Mouse (Mus musculus): Measurements from ENCODE around the gene Rnf41. TPM values are rescaled to one million over a fixed set of nuclear protein-coding genes. Genes with fewer than 3 reads are reported as not detected.

Gene Rnf41
- polyA plus RNA-seq, 1 experiment from 2014 or later, result 42.7 TPM

DNA sequence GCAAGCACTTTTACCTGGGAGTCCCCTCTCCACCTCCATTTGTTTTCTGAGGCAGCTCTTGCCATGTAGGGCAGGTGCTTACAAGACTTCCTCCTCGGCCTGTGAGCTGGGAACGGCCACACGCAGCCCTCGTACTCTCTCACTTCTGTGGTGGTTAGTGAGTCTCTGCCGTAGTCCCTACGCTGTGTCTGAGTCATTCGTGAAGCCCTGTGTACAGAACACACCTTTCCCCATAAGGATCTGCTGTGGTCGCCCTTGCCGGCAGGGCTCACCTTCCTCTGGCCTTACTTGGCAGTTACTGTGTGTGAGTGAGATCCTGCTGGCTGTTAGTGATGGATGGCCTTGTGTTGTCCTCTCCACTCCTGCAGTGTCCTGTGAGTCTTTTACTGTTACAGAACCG is 23.2 kb downstream of the Rnf41 start:
- H3K9me3 ChIP-seq (ENCODE audit: control insufficient read depth, low read length), result no peaks in the 10 kb centered on the region
- no peak overlapping the region for H3K4me2 ChIP-seq (ENCODE audit: low read depth, low read length)
- H3K27ac ChIP-seq (ENCODE audit: low read length), result no peak overlapping the region
- H3K4me1 ChIP-seq (replicated peaks; ENCODE audit: control insufficient read depth, insufficient read depth, low read length), result no peaks in the 10 kb centered on the region; the same call in 1 of the 2 replicates
- WGBS, result 74% methylated on average over 10 of the region's 10 CpGs
- no peak overlapping the region for H3K4me3 ChIP-seq (ENCODE audit: low read length)
- H3K9ac ChIP-seq (ENCODE audit: low read length), result no peak overlapping the region
- peaks cover 33% of the 10 kb centered on the region for H3K36me3 ChIP-seq (ENCODE audit: control insufficient read depth, insufficient read depth, low read length)
- H3K27me3 ChIP-seq (ENCODE audit: control insufficient read depth, insufficient read depth, low read depth, low read length), result no peaks in the 10 kb centered on the region
- ATAC-seq (ENCODE audit: low read depth), result no peak

DNA sequence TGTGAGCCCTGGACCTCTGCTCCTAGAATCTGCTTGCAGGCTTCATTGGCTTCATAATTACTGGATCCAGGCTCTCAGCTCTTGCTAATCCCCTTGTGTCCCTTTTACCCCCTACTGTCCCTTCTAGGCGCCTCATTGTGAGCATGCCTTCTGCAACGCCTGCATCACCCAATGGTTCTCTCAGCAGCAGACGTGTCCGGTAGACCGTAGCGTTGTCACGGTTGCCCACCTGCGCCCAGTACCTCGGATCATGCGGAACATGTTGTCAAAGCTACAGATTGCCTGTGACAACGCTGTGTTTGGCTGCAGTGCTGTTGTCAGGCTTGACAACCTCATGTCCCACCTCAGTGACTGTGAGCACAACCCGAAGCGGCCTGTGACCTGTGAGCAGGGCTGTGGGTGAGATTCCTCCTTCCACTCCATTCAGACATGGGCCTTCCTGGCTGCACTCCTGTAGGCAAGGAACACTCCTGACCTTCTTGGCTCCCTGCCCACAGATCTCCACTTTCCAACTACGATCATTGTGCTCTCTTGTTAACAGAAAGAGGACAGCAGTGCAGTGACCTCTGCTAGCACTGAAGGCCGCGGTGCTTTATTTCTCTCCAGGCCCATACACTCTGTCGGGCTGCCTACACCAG is 23.8 kb downstream of the Rnf41 start:
- no peak overlapping the region for H3K4me3 ChIP-seq (ENCODE audit: low read length)
- H3K27me3 ChIP-seq (ENCODE audit: control insufficient read depth, insufficient read depth, low read depth, low read length), result no peaks in the 10 kb centered on the region
- H3K4me2 ChIP-seq (ENCODE audit: low read depth, low read length), result no peak overlapping the region
- no peaks in the 10 kb centered on the region for H3K9me3 ChIP-seq (ENCODE audit: control insufficient read depth, low read length)
- 79% methylated on average over 17 of the region's 17 CpGs for WGBS
- no peak overlapping the region for H3K27ac ChIP-seq (ENCODE audit: low read length)
- no peak overlapping the region for H3K9ac ChIP-seq (ENCODE audit: low read length)
- no peak for ATAC-seq (ENCODE audit: low read depth)
- peaks cover 35% of the 10 kb centered on the region for H3K36me3 ChIP-seq (ENCODE audit: control insufficient read depth, insufficient read depth, low read length)
- no peaks in the 10 kb centered on the region; the same call in 1 of the 2 replicates for H3K4me1 ChIP-seq (replicated peaks; ENCODE audit: control insufficient read depth, insufficient read depth, low read length)

DNA sequence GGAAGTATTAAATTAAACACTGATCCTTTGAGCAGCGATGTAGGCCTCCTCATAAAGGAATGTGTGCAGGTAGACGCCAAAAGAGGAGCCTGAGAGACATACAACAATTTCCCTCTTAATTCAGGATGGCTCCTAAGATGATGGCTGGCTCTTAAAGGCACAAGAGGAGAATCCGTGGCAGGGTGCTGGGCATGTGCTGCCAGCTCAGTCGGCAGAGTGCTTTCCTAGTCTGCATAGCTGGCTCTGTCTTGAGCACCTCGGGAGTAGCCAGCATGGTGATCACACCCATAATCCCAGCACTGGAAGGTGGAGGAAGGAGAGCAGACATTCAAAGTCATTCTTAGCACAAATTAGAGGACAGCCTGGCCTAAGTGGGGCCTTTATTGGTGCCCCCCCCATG is 24.4 kb downstream of the Rnf41 start:
- H3K36me3 ChIP-seq (ENCODE audit: control insufficient read depth, insufficient read depth, low read length), result peaks cover 35% of the 10 kb centered on the region
- no peak for ATAC-seq (ENCODE audit: low read depth)
- H3K9ac ChIP-seq (ENCODE audit: low read length), result no peak overlapping the region
- H3K9me3 ChIP-seq (ENCODE audit: control insufficient read depth, low read length), result no peaks in the 10 kb centered on the region
- H3K27me3 ChIP-seq (ENCODE audit: control insufficient read depth, insufficient read depth, low read depth, low read length), result no peaks in the 10 kb centered on the region
- H3K27ac ChIP-seq (ENCODE audit: low read length), result no peak overlapping the region
- H3K4me2 ChIP-seq (ENCODE audit: low read depth, low read length), result no peak overlapping the region
- 78% methylated on average over 5 of the region's 5 CpGs for WGBS
- H3K4me3 ChIP-seq (ENCODE audit: low read length), result no peak overlapping the region
- H3K4me1 ChIP-seq (replicated peaks; ENCODE audit: control insufficient read depth, insufficient read depth, low read length), result no peaks in the 10 kb centered on the region; the same call in 1 of the 2 replicates

DNA sequence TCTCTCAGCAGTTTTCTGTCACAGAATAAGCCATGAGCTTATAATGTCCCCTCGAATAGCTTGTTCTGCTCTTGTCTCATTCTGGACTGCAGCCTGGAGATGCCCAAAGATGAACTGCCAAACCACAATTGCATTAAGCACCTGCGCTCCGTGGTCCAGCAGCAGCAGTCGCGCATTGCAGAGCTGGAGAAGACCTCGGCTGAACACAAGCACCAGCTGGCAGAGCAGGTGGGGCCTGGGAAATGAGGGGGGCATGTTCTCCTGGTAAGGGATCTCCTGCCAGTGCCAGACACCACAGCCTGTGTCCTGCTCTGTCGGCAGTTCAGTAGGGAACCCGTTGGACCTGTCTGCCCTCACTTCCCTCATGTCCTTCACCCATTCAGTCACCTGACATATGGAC is 24.9 kb downstream of the Rnf41 start:
- H3K27me3 ChIP-seq (ENCODE audit: control insufficient read depth, insufficient read depth, low read depth, low read length), result no peaks in the 10 kb centered on the region
- H3K4me2 ChIP-seq (ENCODE audit: low read depth, low read length), result no peak overlapping the region
- no peak overlapping the region for H3K9ac ChIP-seq (ENCODE audit: low read length)
- no peak for ATAC-seq (ENCODE audit: low read depth)
- H3K4me1 ChIP-seq (replicated peaks; ENCODE audit: control insufficient read depth, insufficient read depth, low read length), result no peaks in the 10 kb centered on the region; the same call in 1 of the 2 replicates
- H3K27ac ChIP-seq (ENCODE audit: low read length), result no peak overlapping the region
- H3K4me3 ChIP-seq (ENCODE audit: low read length), result no peak overlapping the region
- H3K9me3 ChIP-seq (ENCODE audit: control insufficient read depth, low read length), result no peaks in the 10 kb centered on the region
- WGBS, result 84% methylated on average over 8 of the region's 8 CpGs
- peaks cover 35% of the 10 kb centered on the region for H3K36me3 ChIP-seq (ENCODE audit: control insufficient read depth, insufficient read depth, low read length)

DNA sequence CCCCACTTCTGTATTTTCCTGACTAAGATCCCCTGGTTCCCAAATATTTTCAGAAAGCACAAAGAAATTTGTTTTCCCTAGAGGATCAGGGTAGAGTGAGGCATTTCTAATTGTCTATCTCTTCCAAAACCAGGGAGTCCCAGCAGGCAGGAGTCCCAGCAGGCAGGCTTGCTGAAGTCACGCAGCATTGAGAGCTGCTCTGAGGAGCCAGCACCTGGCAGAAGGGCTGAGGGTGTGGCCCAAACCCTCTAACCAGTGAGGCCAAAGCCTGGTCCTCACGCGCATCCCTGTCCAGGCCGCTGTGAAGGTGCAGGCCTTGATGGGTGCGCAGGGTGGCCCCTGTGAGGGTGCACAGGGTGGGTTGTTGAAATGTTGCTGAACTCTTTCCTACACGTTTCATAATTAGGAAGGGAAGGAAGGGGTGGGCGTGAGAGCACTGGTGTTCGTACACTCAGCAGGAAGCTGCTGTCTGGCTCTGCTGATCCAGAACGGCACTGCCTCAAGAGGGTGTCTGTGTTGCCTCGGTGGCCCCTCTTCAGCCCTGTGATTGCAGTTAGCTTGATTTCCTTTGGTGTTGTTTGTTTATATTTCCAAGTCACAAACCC is 27.3 kb downstream of the Rnf41 start:
- H3K36me3 ChIP-seq (ENCODE audit: control insufficient read depth, insufficient read depth, low read length), result peaks cover 38% of the 10 kb centered on the region
- peak overlapping the region; percentile 70 for H3K27ac ChIP-seq (ENCODE audit: low read length)
- no peak overlapping the region for H3K4me3 ChIP-seq (ENCODE audit: low read length)
- H3K4me2 ChIP-seq (ENCODE audit: low read depth, low read length), result no peak overlapping the region
- H3K9me3 ChIP-seq (ENCODE audit: control insufficient read depth, low read length), result no peaks in the 10 kb centered on the region
- no peaks in the 10 kb centered on the region; the same call in 1 of the 2 replicates for H3K4me1 ChIP-seq (replicated peaks; ENCODE audit: control insufficient read depth, insufficient read depth, low read length)
- no peaks in the 10 kb centered on the region for H3K27me3 ChIP-seq (ENCODE audit: control insufficient read depth, insufficient read depth, low read depth, low read length)
- H3K9ac ChIP-seq (ENCODE audit: low read length), result no peak overlapping the region
- peak; percentile 59; the same call in 1 of the 2 replicates for ATAC-seq (ENCODE audit: low read depth)
- WGBS, result 53% methylated on average over 10 of the region's 10 CpGs

DNA sequence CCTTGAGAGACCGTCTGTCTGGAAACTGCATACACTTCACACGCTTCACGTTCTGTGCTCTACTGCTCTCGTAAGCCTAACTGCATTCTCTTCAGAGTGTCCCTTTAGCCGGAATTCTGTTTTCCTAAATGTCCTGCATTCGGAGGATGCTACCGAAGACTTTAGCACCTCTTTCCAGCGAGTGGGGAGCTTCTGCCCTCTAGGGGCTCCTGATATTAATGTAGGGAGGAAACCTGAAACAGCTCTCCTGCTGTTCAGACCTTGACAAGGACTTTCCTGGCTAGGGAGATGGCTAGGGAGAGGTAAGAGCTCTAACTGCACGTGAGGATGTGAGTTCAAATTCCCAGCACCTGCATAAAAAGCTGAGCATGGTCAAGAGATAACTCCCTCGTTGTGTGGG is 28.9 kb downstream of the Rnf41 start:
- Histone ChIP-seq H3K9me3 (ENCODE audit: control insufficient read depth, low read length) (no peaks in the 10 kb centered on the region), H3K36me3 (ENCODE audit: control insufficient read depth, insufficient read depth, low read length) (peaks cover 37% of the 10 kb centered on the region), H3K4me1 (replicated peaks; ENCODE audit: control insufficient read depth, insufficient read depth, low read length) (no peaks in the 10 kb centered on the region; the same call in 1 of the 2 replicates), H3K27ac (ENCODE audit: low read length) (no peak overlapping the region), H3K4me3 (ENCODE audit: low read length) (no peak overlapping the region), H3K9ac (ENCODE audit: low read length) (no peak overlapping the region), H3K27me3 (ENCODE audit: control insufficient read depth, insufficient read depth, low read depth, low read length) (no peaks in the 10 kb centered on the region), H3K4me2 (ENCODE audit: low read depth, low read length) (no peak overlapping the region)
- WGBS, result 51% methylated on average over 10 of the region's 10 CpGs
- no peak for ATAC-seq (ENCODE audit: low read depth)

DNA sequence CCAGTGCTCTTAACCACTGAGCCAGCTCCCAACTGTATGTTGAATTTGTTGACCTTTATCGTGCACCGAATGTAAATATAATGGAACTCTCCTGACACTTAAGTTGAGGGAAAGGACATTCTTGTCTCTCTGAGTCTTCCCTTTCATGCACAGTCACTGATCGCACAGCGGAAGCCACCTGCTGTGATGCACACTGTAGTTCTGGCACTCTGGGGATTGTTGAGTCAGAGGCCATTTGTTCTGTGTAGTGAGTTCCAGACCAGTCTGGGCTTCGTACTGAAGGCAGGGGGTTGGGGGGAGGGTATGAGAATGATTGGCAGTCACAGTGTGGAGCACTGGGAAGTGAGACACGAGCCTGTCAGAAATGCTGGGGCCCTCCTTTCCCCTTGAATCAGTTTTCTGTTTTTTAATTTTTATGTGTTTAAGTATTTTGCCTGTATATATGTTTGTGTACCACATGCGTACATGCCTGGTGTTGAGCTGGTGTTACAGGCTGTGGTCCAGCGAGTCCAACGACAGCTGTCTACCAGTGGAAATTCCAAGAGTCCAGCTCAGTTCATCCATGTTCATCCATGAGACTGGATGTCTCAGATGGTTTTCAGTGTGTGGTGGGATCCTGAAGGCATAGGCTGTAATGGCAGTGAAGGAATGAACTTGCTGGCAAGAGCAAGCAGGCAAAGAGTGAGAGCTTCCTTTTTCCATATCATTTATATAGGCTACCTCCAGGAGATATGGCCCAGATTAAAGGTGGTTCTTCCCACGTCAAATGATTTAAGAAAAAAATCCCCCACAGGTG is 30.1 kb downstream of the Rnf41 start:
- Histone ChIP-seq H3K9ac (ENCODE audit: low read length) (no peak overlapping the region), H3K4me2 (ENCODE audit: low read depth, low read length) (no peak overlapping the region), H3K9me3 (ENCODE audit: control insufficient read depth, low read length) (no peaks in the 10 kb centered on the region), H3K4me3 (ENCODE audit: low read length) (no peak overlapping the region), H3K4me1 (replicated peaks; ENCODE audit: control insufficient read depth, insufficient read depth, low read length) (no peaks in the 10 kb centered on the region; the same call in 1 of the 2 replicates), H3K27me3 (ENCODE audit: control insufficient read depth, insufficient read depth, low read depth, low read length) (no peaks in the 10 kb centered on the region), H3K36me3 (ENCODE audit: control insufficient read depth, insufficient read depth, low read length) (peaks cover 32% of the 10 kb centered on the region), H3K27ac (ENCODE audit: low read length) (no peak overlapping the region)
- no peak for ATAC-seq (ENCODE audit: low read depth)
- 86% methylated on average over 10 of the region's 10 CpGs for WGBS

DNA sequence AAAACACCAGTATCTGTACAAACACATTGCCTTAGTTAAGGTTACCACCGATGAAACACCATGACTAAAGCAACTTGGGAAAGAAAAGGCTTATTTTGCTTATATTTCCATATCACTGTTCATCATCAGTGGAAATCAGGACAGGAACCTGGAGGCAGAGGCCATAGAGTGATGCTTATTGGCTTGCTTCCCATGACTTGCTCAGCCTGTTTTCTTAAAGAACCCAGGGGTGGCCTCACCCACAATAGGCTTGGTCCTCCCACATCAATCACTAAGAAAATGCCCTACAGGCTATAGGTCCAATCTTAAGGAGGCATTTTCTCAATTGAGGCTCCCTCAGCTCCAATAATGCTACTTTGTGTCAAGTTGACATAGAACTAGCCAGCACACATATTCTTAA is 31.3 kb downstream of the Rnf41 start:
- H3K27ac ChIP-seq (ENCODE audit: low read length), result no peak overlapping the region
- no peak for ATAC-seq (ENCODE audit: low read depth)
- H3K4me1 ChIP-seq (replicated peaks; ENCODE audit: control insufficient read depth, insufficient read depth, low read length), result no peaks in the 10 kb centered on the region; the same call in 1 of the 2 replicates
- no peak overlapping the region for H3K4me2 ChIP-seq (ENCODE audit: low read depth, low read length)
- no peaks in the 10 kb centered on the region for H3K9me3 ChIP-seq (ENCODE audit: control insufficient read depth, low read length)
- no peaks in the 10 kb centered on the region for H3K27me3 ChIP-seq (ENCODE audit: control insufficient read depth, insufficient read depth, low read depth, low read length)
- H3K4me3 ChIP-seq (ENCODE audit: low read length), result no peak overlapping the region
- WGBS, result 82% methylated on average over 1 of the region's 1 CpGs
- peaks cover 23% of the 10 kb centered on the region for H3K36me3 ChIP-seq (ENCODE audit: control insufficient read depth, insufficient read depth, low read length)
- H3K9ac ChIP-seq (ENCODE audit: low read length), result no peak overlapping the region

DNA sequence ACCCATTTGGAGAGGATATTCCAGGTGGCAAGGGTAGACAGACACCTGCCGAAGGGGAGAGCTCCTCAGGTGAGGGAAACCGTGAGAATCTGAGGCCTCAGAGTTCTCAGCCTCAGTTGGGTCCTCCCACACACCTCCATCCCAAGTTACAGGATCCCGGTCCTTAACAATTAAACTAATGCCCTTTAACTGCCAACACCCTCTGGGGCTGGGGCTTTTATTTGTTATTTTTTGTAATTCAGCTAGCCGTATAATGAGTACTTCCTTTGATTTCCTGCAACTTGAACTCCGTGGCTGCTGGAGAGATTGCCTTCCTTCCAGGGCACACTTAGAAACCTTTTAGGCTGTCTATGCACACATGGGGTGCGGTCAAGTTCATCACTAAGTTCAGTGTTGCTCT is 32.9 kb downstream of the Rnf41 start:
- no peak overlapping the region for H3K4me2 ChIP-seq (ENCODE audit: low read depth, low read length)
- H3K27me3 ChIP-seq (ENCODE audit: control insufficient read depth, insufficient read depth, low read depth, low read length), result no peaks in the 10 kb centered on the region
- H3K4me3 ChIP-seq (ENCODE audit: low read length), result no peak overlapping the region
- peaks cover 7% of the 10 kb centered on the region; the same call in 1 of the 2 replicates for H3K36me3 ChIP-seq (ENCODE audit: control insufficient read depth, insufficient read depth, low read length)
- H3K9me3 ChIP-seq (ENCODE audit: control insufficient read depth, low read length), result no peaks in the 10 kb centered on the region
- WGBS, result 49% methylated on average over 6 of the region's 6 CpGs
- ATAC-seq (ENCODE audit: low read depth), result no peak
- H3K9ac ChIP-seq (ENCODE audit: low read length), result no peak overlapping the region
- H3K4me1 ChIP-seq (replicated peaks; ENCODE audit: control insufficient read depth, insufficient read depth, low read length), result no peaks in the 10 kb centered on the region; the same call in 1 of the 2 replicates
- no peak overlapping the region for H3K27ac ChIP-seq (ENCODE audit: low read length)
